Mouse (Mus musculus) MEL (cell line): Measurements from ENCODE around the gene Tbc1d2.

Source experiments
- MAX ChIP-seq: IDR thresholded peaks from 2 replicates; pipeline ENCODE4 v1.6.1; 2011; ENCODE audit warnings: low read length, improper control_type of control experiment
- NRF1 ChIP-seq: IDR thresholded peaks from 2 replicates; pipeline ENCODE4 v1.6.1; 2014; ENCODE audit warnings: low read depth, mild to moderate bottlenecking, inconsistent platforms, low read length, improper control_type of control experiment, moderate library complexity; ENCODE audit not compliant: poor library complexity, insufficient read depth, severe bottlenecking
- RAD21 ChIP-seq: IDR thresholded peaks from 2 replicates; pipeline ENCODE4 v1.6.1; 2011; ENCODE audit warnings: mild to moderate bottlenecking, low read depth, low read length, improper control_type of control experiment
- ZNF384 ChIP-seq: IDR thresholded peaks from 2 replicates; pipeline ENCODE4 v1.6.1; 2012; ENCODE audit warnings: low read depth, mild to moderate bottlenecking, inconsistent platforms, low read length, improper control_type of control experiment

- TF ChIP-seq MAX (no peak), NRF1 (no peak), RAD21 (no peak), ZNF384 (no peak)
Measured at GRCm38 (mm10) chr4:46628081-46628480, 21.9 kb downstream of the Tbc1d2 start.
